Mouse (Mus musculus): ENCODE measurements at regions not wholly inside any gene's neighbourhood (a gene's known extent, or its start where the extent isn't known, plus 50 kb on each side); places are given as distances from the start of the nearest gene placed in this dataset.

DNA sequence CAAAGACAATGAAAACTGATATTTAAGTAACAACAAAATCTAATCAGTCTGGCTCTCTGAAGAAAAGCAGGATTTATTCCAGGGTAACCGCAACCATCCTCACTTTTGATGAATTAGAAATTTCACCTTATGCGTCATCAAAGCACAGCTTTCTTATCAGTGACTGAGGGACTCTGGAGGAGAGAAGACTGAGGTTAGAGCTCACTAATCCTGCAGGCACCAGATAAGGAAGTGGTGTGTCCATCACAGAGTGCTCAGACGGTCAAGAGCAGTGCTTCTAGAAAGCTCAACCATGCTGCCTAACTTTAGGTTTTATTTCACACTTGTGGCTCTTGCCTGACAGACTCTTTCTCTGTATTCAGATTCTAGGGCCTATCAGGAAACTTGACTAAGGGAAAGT is 1021.2 kb upstream of the Adgrl4 start:
- no peak for DNase-seq (ENCODE audit: extremely low spot score)

DNA sequence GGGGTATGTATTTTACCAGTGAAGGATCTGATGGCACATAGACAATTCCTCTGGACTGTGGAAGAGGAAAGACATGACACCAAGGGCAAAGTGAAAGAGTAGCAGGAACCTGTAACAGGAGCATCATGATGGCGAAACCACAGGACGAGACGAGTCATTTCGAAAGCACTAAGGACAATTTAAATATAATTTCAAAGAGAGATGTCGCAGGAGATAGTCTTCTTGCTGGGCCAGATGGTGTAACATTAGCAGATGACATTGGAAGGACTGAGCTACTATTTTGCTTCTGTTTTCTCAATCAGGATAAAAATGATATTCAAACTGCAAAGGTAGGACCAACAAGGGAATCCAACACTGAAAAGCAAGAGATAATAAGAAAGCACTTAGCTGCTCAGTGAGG is 1009.7 kb upstream of the Adgrl4 start:
- no peak for DNase-seq (ENCODE audit: extremely low spot score)

DNA sequence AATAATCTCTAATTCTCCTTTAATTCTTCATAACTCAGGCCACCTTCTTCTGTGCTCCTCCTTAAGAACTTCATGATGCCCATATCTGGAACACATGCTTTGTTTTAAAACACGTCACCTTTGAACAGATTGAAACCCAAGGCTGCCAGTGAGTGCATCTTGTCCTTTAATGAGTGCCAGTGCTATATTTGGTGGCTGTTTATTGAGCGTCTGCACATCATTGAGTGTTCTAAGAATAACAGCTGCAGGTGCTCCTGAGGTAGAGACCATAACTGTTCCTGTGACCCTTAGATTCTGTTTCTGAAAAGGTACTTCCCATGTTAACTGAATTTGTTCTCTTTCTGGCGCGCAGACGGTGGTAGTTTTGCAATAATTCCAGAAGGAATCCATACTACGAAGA is 1006.4 kb upstream of the Adgrl4 start:
- no peak for DNase-seq (ENCODE audit: extremely low spot score)

DNA sequence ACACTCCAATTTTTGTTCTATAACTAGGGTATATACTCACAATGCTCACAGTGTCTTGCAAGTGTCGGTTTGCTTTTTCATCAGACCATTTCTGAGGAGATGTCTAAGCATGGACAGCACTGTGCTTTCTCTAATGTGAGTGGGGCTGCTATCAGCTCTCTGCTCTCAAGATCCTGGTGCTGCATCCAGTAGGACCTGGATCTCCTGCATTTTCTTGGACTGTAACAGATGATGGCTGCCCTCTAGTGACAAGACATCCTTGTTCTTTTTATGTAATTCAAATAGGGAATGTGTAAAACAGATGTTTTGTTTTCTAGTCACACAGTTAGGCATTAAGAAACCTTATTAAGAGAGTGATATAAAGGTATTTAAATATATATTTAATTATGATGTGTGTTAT is 1002.5 kb upstream of the Adgrl4 start:
- DNase-seq (ENCODE audit: extremely low spot score) = peak; percentile 13

DNA sequence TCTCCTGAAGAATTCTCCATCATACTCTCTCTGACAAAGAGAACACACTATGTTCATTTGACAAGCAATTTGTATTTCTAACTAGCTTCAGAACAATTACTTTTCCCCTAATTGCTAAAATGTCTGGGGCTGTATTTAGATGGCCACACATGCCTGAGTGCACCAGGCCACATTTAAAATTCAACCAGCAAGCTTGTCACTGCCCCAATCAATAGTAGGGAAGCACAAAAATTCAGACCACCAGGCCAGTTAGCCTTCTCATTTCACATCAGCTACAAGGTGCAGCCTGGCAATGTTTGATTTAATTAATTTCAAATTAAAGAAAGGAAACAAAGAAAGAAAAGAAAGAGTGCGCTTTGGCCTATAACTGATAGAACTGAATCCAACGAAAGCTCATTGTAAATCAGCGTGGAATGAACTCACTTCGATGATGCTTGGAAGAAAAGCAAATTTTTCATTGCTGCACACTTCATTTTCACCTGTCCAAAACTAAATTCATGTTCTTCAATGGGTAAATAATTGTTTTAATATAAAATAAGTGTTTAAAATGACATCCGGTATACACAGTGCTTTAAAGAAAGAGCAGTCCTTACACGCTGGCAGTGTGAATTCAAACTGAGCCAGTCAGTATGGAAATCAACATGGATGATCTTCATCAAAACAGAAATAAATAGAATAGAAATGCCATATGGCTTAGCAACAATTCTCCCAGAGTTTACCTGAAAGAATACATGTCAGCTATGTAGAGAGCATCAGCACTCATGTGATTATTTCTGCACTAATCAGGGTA is 1001.7 kb upstream of the Adgrl4 start:
- DNase-seq (ENCODE audit: extremely low spot score) = no peak
